In the genomic region with DNA sequence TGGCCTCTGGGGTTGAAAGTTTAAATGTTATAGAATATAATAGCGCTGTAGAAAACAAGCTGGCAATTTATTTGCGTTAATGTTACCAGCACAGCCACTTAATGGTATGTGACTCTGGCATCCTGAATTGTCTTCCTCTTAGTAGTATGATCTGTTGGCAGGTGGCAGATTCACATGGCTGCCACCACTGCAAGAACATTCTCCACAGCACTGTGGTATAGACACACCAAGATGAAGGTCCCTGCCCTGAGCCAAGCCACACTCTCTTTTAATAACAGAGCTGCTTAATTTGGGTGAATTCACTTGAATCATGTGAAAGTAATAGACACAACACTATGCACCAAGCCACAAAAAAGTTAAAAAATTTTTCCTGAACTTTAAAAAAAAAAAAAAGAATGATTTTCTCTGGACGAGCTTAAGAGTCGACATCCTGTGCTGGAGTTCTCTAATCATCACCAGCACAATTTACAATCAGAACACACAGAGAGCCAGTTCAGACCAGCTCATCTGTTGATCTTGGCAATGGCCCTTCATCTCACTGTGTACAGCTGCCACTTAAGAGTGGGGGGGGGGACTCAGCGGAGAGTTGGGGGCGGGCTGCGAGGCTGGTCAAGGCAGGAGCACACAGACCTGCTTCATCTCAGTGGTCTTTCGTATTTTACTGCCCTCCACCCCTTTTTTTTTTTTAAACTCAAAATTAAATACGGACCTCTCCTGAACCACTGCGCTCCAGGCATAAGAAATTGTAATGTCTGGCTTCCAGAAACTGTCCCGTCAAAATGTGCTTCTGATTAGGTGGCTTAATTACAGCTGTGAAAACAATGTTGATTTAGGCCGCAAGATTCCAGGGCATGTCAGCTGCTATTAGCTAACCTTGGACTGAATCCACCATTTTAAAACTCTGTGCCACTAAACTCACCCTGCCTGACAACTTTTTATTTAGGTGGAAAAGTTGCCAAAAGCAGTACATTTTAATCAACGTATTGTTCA, we compare ENCODE assay signal across 9 mouse cellular contexts.
DNase-seq lines count a peak whose midpoint lies in the region; ATAC-seq and TF ChIP-seq lines count a peak whose summit lies in the region.
"Had no signal": no experiment of that assay in that cellular context is flagged by ENCODE, and none has a peak within 500 bp of the region (broad histone marks: within the 10 kb centered on the region; RNA-seq: fewer than 3 reads in every experiment).

No protein-coding gene starts in this region.

- no peak overlapping the region for H3K4me3 ChIP-seq in stomach, embryonic 15.5 days (replicated peaks)
- no peak overlapping the region for H3K4me3 ChIP-seq in stomach, postnatal 0 days (ENCODE audit: low read depth, low read length)
- H3K4me3 ChIP-seq in heart, adult 2 months = no peak overlapping the region
- H3K4me3 ChIP-seq: liver, embryonic 15.5 days had no signal

- no peak overlapping the region for H3K4me2 ChIP-seq in stomach, embryonic 15.5 days
- no peak overlapping the region for H3K4me2 ChIP-seq in stomach, postnatal 0 days (replicated peaks; ENCODE audit: low read depth)
- H3K4me2 ChIP-seq: liver, embryonic 15.5 days had no signal

- no peak for TF ChIP-seq POLR2A in heart, adult 2 months (IDR thresholded peaks at IDR 0.05; ENCODE audit: insufficient read depth, low read depth, low read length)

- no peak for TF ChIP-seq CTCF in stomach, postnatal 0 days (IDR thresholded peaks at IDR 0.05; ENCODE audit: low read depth)
- no peak for TF ChIP-seq CTCF in heart, adult 2 months (IDR thresholded peaks at IDR 0.05)

- peak; percentile 56; the same call in 1 of the 2 replicates for ATAC-seq in stomach, embryonic 15.5 days (ENCODE audit: insufficient read depth, low FRiP score, low read depth)
- ATAC-seq in stomach, postnatal 0 days (ENCODE audit: low FRiP score, low TSS enrichment) = no peak
- no peak for ATAC-seq in inflammation-experienced regulatory T-cells, adult 6 months

- H3K4me1 ChIP-seq in stomach, embryonic 15.5 days = no peaks in the 10 kb centered on the region
- no peaks in the 10 kb centered on the region for H3K4me1 ChIP-seq in stomach, postnatal 0 days (replicated peaks; ENCODE audit: control insufficient read depth, insufficient read depth)
- H3K4me1 ChIP-seq in heart, adult 2 months (ENCODE audit: control insufficient read depth, insufficient read depth, low read length) = no peaks in the 10 kb centered on the region
- H3K4me1 ChIP-seq: liver, embryonic 15.5 days had no signal

- no peak for DNase-seq in stomach, postnatal 0 days (ENCODE audit: low spot score)
- DNase-seq in heart, adult 2 months = peak; percentile 23 to 36
- DNase-seq in kidney, adult 9 months = peak; percentile 7
- peak; percentile 66 for DNase-seq in skeletal muscle tissue, adult 2 months (ENCODE audit: low read depth, low spot score)
- DNase-seq in layer of hippocampus, adult 9-10 months (ENCODE audit: low spot score) = no peak
- DNase-seq in frontal cortex, postnatal 10 days (ENCODE audit: low spot score in 2 of 2) = no peak

- no peak for TF ChIP-seq EP300 in stomach, postnatal 0 days (optimal IDR thresholded peaks at IDR 0.05)
- TF ChIP-seq EP300 in heart, adult 2 months (IDR thresholded peaks at IDR 0.05; ENCODE audit: insufficient read depth, low read depth, low read length) = no peak

- no peaks in the 10 kb centered on the region for H3K36me3 ChIP-seq in stomach, embryonic 15.5 days
- H3K36me3 ChIP-seq in stomach, postnatal 0 days (ENCODE audit: control insufficient read depth, insufficient read depth, low read length) = no peaks in the 10 kb centered on the region
- no peaks in the 10 kb centered on the region for H3K36me3 ChIP-seq in heart, adult 2 months (ENCODE audit: control insufficient read depth, insufficient read depth, low read length)
- H3K36me3 ChIP-seq: liver, embryonic 15.5 days had no signal

- intact Hi-C loops in heart, adult 2 months (cut with DNase I) = no loop called here

- no peaks in the 10 kb centered on the region for H3K9me3 ChIP-seq in stomach, embryonic 15.5 days
- no peaks in the 10 kb centered on the region for H3K9me3 ChIP-seq in stomach, postnatal 0 days (ENCODE audit: control insufficient read depth, low read length)
- H3K9me3 ChIP-seq: liver, embryonic 15.5 days had no signal

- no peak overlapping the region for H3K27ac ChIP-seq in stomach, embryonic 15.5 days
- H3K27ac ChIP-seq in stomach, postnatal 0 days (replicated peaks) = no peak overlapping the region
- no peak overlapping the region for H3K27ac ChIP-seq in heart, adult 2 months
- H3K27ac ChIP-seq: liver, embryonic 15.5 days had no signal

- H3K27me3 ChIP-seq in stomach, embryonic 15.5 days (replicated peaks) = no peaks in the 10 kb centered on the region
- no peaks in the 10 kb centered on the region for H3K27me3 ChIP-seq in stomach, postnatal 0 days (ENCODE audit: control insufficient read depth, insufficient read depth, low read length)
- no peaks in the 10 kb centered on the region for H3K27me3 ChIP-seq in heart, adult 2 months (ENCODE audit: control insufficient read depth, insufficient read depth, low read length)
- H3K27me3 ChIP-seq: liver, embryonic 15.5 days had no signal

- no peak overlapping the region for H3K9ac ChIP-seq in stomach, embryonic 15.5 days
- H3K9ac ChIP-seq in stomach, postnatal 0 days (ENCODE audit: low read length) = no peak overlapping the region
- no peak overlapping the region for H3K9ac ChIP-seq in heart, adult 2 months (ENCODE audit: low read depth, low read length)
- H3K9ac ChIP-seq: liver, embryonic 15.5 days had no signal

- 54% methylated on average over 13 of the region's 13 CpGs for WGBS in stomach, embryonic 15.5 days
- 45% methylated on average over 13 of the region's 13 CpGs for WGBS in stomach, postnatal 0 days
- 43% methylated on average over 13 of the region's 13 CpGs for WGBS in heart, adult 2 months

- H3K79me2 ChIP-seq in heart, adult 2 months (replicated peaks; ENCODE audit: control insufficient read depth, insufficient read depth, low read length) = no peaks in the 10 kb centered on the region

Comparison
In these comparisons a context has a peak if more than half of its experiments do, and no peak if none do; other contexts are left out.
1. DNase-seq: peak in heart, adult 2 months (2 of 2), kidney, adult 9 months (single experiment) and skeletal muscle tissue, adult 2 months (single experiment); none in stomach, postnatal 0 days (single experiment), layer of hippocampus, adult 9-10 months (single experiment) and frontal cortex, postnatal 10 days (0 of 2).